Mouse (Mus musculus) heart, embryonic 10.5 days (tissue): ENCODE data around the gene Mrpl34. TPM values are rescaled to one million over a fixed set of nuclear protein-coding genes. Genes with fewer than 3 reads are reported as not detected.

Experiments
- DNase-seq: peaks from one replicate; pipeline ENCODE4 v3.0.0-alpha.2; 2017; ENCODE audit warnings: low spot score
- H3K27ac ChIP-seq: fragments of 300-500 bp; sonication (generic); 2 replicates; pipeline ENCODE4 v1.5.1; 2016; ENCODE audit warnings: mild to moderate bottlenecking
- H3K27me3 ChIP-seq: fragments of 300-500 bp; sonication (generic); 2 replicates; pipeline ENCODE4 v1.6.1; 2016; ENCODE audit warnings: mild to moderate bottlenecking; ENCODE audit not compliant: poor library complexity, insufficient read depth, severe bottlenecking
- H3K36me3 ChIP-seq: fragments of 300-500 bp; sonication (generic); 2 replicates; pipeline ENCODE4 v1.6.1; 2016; ENCODE audit warnings: mild to moderate bottlenecking, moderate library complexity
- H3K4me1 ChIP-seq: fragments of 300-500 bp; sonication (generic); 2 replicates; pipeline ENCODE4 v1.6.1; 2016; ENCODE audit warnings: mild to moderate bottlenecking
- H3K4me3 ChIP-seq: fragments of 300-500 bp; sonication (generic); 2 replicates; pipeline ENCODE4 v1.5.1; 2016; ENCODE audit warnings: mild to moderate bottlenecking, moderate library complexity
- H3K9me3 ChIP-seq: fragments of 300-500 bp; sonication (generic); 2 replicates; pipeline ENCODE4 v1.6.1; 2016; ENCODE audit warnings: mild to moderate bottlenecking, moderate library complexity
- WGBS: fragments of 180-500 bp; shearing (Covaris S2); methylation state at CpG from one replicate; pipeline ENCODE4 v1.1.7; 2016; 5-methylcytosine and 5-hydroxymethylcytosine counted together
- polyA plus RNA-seq: library from polyadenylated mRNA; unstranded; fragments of >200 nt; fragmentation: Nextera tagmentation; extraction: Ambion mirVana; gene quantifications from 2 replicates; pipeline ENCODE4 v1.2.1, GENCODE M21; 2016

The Mrpl34 gene
- polyA plus RNA-seq, 1 experiment from 2014 or later, result 172 TPM

- no peak for DNase-seq
- Histone ChIP-seq H3K36me3 (peaks cover 48% of the 10 kb centered on the region), H3K4me3 (peak overlapping the region; percentile 30), H3K27me3 (peaks cover 47% of the 10 kb centered on the region), H3K27ac (no peak overlapping the region), H3K9me3 (no peaks in the 10 kb centered on the region; the same call in 1 of the 2 replicates), H3K4me1 (peaks cover 49% of the 10 kb centered on the region)
- WGBS, result 59% methylated on average over 47 of the region's 47 CpGs
These were observed 3.5 kb upstream of the Mrpl34 start for GRCm38 (mm10) chr8:71461152-71461840.

- Histone ChIP-seq H3K36me3 (peaks cover 46% of the 10 kb centered on the region), H3K27me3 (peaks cover 38% of the 10 kb centered on the region), H3K4me1 (peaks cover 44% of the 10 kb centered on the region), H3K27ac (no peak overlapping the region), H3K4me3 (peak overlapping the region; percentile 86), H3K9me3 (no peaks in the 10 kb centered on the region)
- DNase-seq, result no peak
- WGBS, result 70% methylated on average over 4 of the region's 4 CpGs
These were observed 2.6 kb upstream of the Mrpl34 start for GRCm38 (mm10) chr8:71462191-71462590.

DNA sequence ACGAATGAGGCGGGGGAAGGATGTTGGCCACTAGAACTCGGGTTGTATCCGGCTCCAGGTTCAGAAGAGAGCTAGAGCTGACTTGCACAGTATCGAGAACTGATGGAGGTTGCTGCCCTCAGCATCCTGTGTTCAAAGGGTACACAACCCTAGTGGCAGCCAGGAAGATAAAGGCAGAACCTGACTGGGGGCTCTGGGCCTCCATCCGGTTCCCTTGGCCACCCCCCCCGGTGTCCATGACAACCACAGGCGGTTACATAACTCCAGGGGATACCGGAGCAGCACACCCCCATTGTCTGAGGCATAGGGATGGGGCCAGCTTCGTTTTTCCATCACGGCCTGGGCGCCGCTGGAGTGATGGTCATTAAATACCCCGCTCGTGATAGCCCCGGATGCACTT is 2.0 kb upstream of the Mrpl34 start:
- no peak for DNase-seq
- Histone ChIP-seq H3K4me3 (peak overlapping the region; percentile 86), H3K4me1 (peaks cover 41% of the 10 kb centered on the region), H3K36me3 (peaks cover 40% of the 10 kb centered on the region), H3K9me3 (no peaks in the 10 kb centered on the region), H3K27ac (peak overlapping the region; percentile 85), H3K27me3 (peaks cover 33% of the 10 kb centered on the region)
- 9% methylated on average over 16 of the region's 16 CpGs for WGBS

DNA sequence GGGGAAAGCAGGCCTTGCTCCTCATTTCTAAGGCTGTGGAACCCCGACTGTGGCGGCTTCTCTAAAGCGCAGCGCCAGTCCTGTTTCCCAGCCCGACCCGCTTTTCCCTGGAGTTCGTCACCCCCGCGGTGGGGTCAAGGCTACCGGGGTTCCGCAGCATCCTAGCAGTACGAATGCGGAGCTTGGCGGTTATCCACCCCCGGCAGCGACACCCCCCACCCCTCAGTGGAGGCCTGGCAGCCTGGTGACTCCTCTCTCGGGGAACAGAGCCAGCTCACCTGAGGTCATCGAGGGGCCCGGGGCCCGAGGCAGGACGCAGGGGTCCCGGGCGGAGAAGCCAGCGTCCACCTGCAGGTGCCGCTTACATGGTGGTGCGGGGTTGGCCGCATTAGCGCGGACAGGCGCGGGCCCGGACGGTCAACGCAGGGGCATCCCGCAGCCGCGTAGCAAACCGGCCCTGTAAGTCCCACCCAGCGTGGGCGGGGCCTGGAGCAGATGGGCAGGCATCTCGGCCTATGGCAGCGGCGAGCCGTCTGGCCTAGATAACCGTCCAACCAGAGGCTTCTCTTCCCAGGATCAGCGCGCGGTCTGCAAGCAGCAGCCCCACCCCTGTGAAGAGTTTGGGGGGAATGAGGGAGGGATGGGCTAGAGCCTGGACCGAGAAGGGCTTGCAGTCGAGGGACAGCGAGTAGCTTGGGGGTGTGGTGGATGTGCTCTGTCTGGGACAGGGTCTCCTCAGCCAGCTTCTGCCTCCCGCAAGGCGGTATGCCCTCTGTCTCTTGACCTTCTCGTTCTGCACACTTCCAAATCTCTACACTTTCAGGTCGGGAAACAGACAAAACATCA is 1.3 kb upstream of the Mrpl34 start, which contains the start of gene Abhd8:
TSS of gene Abhd8 (minus strand) at position 468 of the 846 bp plus-strand sequence.
- peak; percentile 98 for DNase-seq
- peaks cover 41% of the 10 kb centered on the region for H3K4me1 ChIP-seq
- H3K4me3 ChIP-seq, result peak within 1 kb of the TSS; percentile 86
- no peaks in the 10 kb centered on the region for H3K9me3 ChIP-seq
- H3K36me3 ChIP-seq, result peaks cover 34% of the 10 kb centered on the region
- peak within 1 kb of the TSS; percentile 85 for H3K27ac ChIP-seq
- under 1% methylated on average over 55 of the region's 55 CpGs for WGBS
- H3K27me3 ChIP-seq, result peaks cover 30% of the 10 kb centered on the region

DNA sequence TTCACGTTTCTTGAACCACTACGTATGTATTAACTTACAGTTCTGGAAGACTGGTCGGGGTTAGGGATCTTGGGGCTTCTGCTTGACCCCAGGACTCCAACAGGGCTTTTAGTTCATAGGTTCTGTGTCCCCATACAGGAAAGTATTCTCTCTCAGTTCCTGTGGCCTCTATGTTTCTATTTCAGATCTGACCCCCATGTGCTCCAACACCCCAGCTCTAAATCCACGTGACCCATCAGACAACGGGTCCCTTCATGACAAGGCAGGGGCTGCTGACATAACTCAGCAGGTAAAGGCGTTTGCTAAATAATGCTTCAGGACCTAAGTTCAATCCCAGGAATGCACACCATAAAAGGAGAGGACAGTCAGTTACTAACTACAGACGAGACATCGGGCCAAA is 974 bp downstream of the Mrpl34 start:
- no peak overlapping the region for H3K27ac ChIP-seq
- no peak for DNase-seq
- 76% methylated on average over 8 of the region's 8 CpGs for WGBS
- peak overlapping the region; percentile 86 for H3K4me3 ChIP-seq
- peaks cover 56% of the 10 kb centered on the region for H3K4me1 ChIP-seq
- H3K27me3 ChIP-seq, result peaks cover 19% of the 10 kb centered on the region
- no peaks in the 10 kb centered on the region for H3K9me3 ChIP-seq
- H3K36me3 ChIP-seq, result peaks cover 22% of the 10 kb centered on the region

DNA sequence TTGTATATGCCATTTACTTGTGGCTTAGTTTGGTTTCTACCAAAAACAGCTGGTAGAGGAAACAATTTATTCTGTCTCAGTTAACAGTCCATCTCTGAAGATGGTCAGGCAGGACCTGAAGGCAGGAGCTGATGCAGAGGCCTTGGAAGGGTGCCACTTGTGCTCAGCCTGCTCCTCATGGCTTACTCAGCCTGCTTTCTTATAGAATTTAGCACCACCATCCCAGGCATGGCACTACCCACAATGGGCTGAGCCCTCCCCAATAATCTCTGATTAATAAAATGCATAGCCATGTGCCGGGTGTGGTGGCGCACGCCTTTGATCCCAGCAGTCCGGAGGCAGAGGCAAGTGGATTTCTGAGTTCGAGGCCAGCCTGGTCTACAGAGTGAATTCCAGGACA is 1.4 kb downstream of the Mrpl34 start:
- peaks cover 56% of the 10 kb centered on the region for H3K4me1 ChIP-seq
- no peak overlapping the region for H3K4me3 ChIP-seq
- H3K27ac ChIP-seq, result no peak overlapping the region
- no peaks in the 10 kb centered on the region for H3K9me3 ChIP-seq
- 91% methylated on average over 5 of the region's 5 CpGs for WGBS
- H3K36me3 ChIP-seq, result peaks cover 22% of the 10 kb centered on the region
- peaks cover 14% of the 10 kb centered on the region for H3K27me3 ChIP-seq
- DNase-seq, result no peak

- no peak for DNase-seq
- H3K4me1 ChIP-seq, result peaks cover 49% of the 10 kb centered on the region
- H3K36me3 ChIP-seq, result peaks cover 27% of the 10 kb centered on the region
- no peaks in the 10 kb centered on the region for H3K9me3 ChIP-seq
- WGBS, result 91% methylated on average over 2 of the region's 2 CpGs
- H3K4me3 ChIP-seq, result no peak overlapping the region
- H3K27me3 ChIP-seq, result peaks cover 4% of the 10 kb centered on the region
- no peak overlapping the region for H3K27ac ChIP-seq
These were observed 2.4 kb downstream of the Mrpl34 start for GRCm38 (mm10) chr8:71467201-71467600.

DNA sequence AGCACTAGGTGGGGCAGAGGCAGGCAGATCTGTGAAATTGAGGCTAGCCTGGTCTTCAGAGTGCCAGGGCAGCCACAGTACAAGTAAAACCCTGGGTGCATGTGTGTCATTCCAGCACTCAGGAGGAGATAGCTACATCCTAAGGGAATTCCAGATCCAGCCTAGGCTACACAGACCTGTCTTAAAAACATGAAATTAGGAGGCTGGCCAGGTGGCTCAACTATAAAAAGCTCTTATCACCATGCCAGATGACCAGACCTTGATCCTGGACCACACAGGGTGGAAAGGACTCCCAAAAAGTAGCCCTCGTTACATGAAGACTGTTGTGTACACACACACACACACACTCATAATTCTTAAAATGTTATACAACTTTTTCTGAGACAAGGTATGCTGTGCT is 3.2 kb downstream of the Mrpl34 start:
- H3K27me3 ChIP-seq, result no peaks in the 10 kb centered on the region
- DNase-seq, result no peak
- H3K4me3 ChIP-seq, result no peak overlapping the region
- H3K9me3 ChIP-seq, result no peaks in the 10 kb centered on the region
- 83% methylated on average over 1 of the region's 1 CpGs for WGBS
- H3K27ac ChIP-seq, result no peak overlapping the region
- H3K4me1 ChIP-seq, result peaks cover 41% of the 10 kb centered on the region
- peaks cover 35% of the 10 kb centered on the region for H3K36me3 ChIP-seq

- DNase-seq, result peak; percentile 99
- Histone ChIP-seq H3K27ac (peak within 1 kb of the TSS; percentile 92), H3K9me3 (no peaks in the 10 kb centered on the region), H3K36me3 (peaks cover 44% of the 10 kb centered on the region), H3K4me1 (peaks cover 32% of the 10 kb centered on the region), H3K4me3 (peak within 1 kb of the TSS; percentile 94), H3K27me3 (no peaks in the 10 kb centered on the region)
- WGBS, result 1% methylated on average over 52 of the region's 52 CpGs
These were observed 4.2 kb downstream of the Mrpl34 start, which contains the start of gene Dda1 for GRCm38 (mm10) chr8:71468916-71469315. Gene Dda1, plus strand, starts transcription at chr8:71469199.

- WGBS, result under 1% methylated on average over 24 of the region's 24 CpGs
- H3K27ac ChIP-seq, result peak overlapping the region; percentile 92
These were observed 4.7 kb downstream of the Mrpl34 start for GRCm38 (mm10) chr8:71469411-71469810.

GRCm38 (mm10) chr8:71470146-71470912 is 5.6 kb downstream of the Mrpl34 start:
- Histone ChIP-seq H3K36me3 (peaks cover 59% of the 10 kb centered on the region), H3K4me1 (peaks cover 23% of the 10 kb centered on the region), H3K9me3 (no peaks in the 10 kb centered on the region), H3K27ac (no peak overlapping the region), H3K27me3 (no peaks in the 10 kb centered on the region), H3K4me3 (peak overlapping the region; percentile 94)
- DNase-seq, result no peak
- WGBS, result 85% methylated on average over 3 of the region's 3 CpGs

More at GRCm38 (mm10) chr8:71469411-71469810, 4.7 kb downstream of the Mrpl34 start:
- DNase-seq, result no peak
- H3K27me3 ChIP-seq, result no peaks in the 10 kb centered on the region
- peaks cover 49% of the 10 kb centered on the region for H3K36me3 ChIP-seq
- H3K9me3 ChIP-seq, result no peaks in the 10 kb centered on the region
- peaks cover 27% of the 10 kb centered on the region for H3K4me1 ChIP-seq
- H3K4me3 ChIP-seq, result peak overlapping the region; percentile 94

DNA sequence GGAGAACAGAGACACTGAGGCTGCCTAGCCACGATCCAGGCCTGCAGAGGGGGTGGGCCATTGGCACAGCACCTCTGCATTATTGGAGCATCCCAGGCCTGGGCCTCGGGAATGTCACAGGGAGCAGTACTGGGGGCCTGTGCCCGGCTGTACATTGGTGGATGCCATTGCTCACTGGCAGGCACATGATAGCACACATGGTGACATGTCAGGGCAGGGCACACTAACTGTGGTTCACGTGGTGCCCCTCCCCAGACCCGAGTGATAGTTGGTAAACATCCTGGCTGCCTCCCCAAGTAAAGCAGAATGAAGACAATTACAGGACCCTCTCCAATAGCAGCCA is 6.1 kb downstream of the Mrpl34 start:
- Histone ChIP-seq H3K27me3 (no peaks in the 10 kb centered on the region), H3K4me1 (peaks cover 23% of the 10 kb centered on the region), H3K27ac (no peak overlapping the region), H3K36me3 (peaks cover 61% of the 10 kb centered on the region), H3K4me3 (no peak overlapping the region), H3K9me3 (no peaks in the 10 kb centered on the region)
- WGBS, result 85% methylated on average over 5 of the region's 5 CpGs
- DNase-seq, result no peak
